Mouse (Mus musculus) forebrain, embryonic 16.5 days (tissue): ENCODE measurements around the gene Agfg2. TPM values are rescaled to one million over a fixed set of nuclear protein-coding genes. Genes with fewer than 3 reads are reported as not detected.

ENCODE experiments used
- ATAC-seq: fragments of 200-750 bp; cut with Nextera tagmentation; 2 replicates; pipeline ENCODE4 v1.8.0; 2017; ENCODE audit warnings: mild to moderate bottlenecking, moderate library complexity
- H3K27ac ChIP-seq: fragments of 300-500 bp; sonication (generic); 2 replicates; pipeline ENCODE4 v1.5.1; 2014; ENCODE audit warnings: low read length, control low read depth
- H3K27me3 ChIP-seq: fragments of 300-500 bp; sonication (generic); replicated peaks from 2 replicates; pipeline ENCODE4 v1.6.1; 2014; ENCODE audit warnings: low read length; ENCODE audit not compliant: control insufficient read depth, insufficient read depth
- H3K36me3 ChIP-seq: fragments of 300-500 bp; sonication (generic); 2 replicates; pipeline ENCODE4 v1.6.1; 2014; ENCODE audit not compliant: control insufficient read depth, insufficient read depth
- H3K4me1 ChIP-seq: fragments of 300-500 bp; sonication (generic); replicated peaks from 2 replicates; pipeline ENCODE4 v1.6.1; 2014; ENCODE audit warnings: low read length; ENCODE audit not compliant: control insufficient read depth, insufficient read depth
- H3K4me2 ChIP-seq: fragments of 300-500 bp; sonication (generic); 2 replicates; pipeline ENCODE4 v1.6.1; 2014; ENCODE audit warnings: mild to moderate bottlenecking, low read length, control low read depth
- H3K4me3 ChIP-seq: fragments of 300-500 bp; sonication (generic); replicated peaks from 2 replicates; pipeline ENCODE4 v1.5.1; 2014; ENCODE audit warnings: mild to moderate bottlenecking, low read length, control low read depth
- H3K9ac ChIP-seq: fragments of 300-500 bp; sonication (generic); replicated peaks from 2 replicates; pipeline ENCODE4 v1.6.1; 2014; ENCODE audit warnings: low read depth, low read length, control low read depth
- H3K9me3 ChIP-seq: fragments of 300-500 bp; sonication (generic); 2 replicates; pipeline ENCODE4 v1.6.1; 2016; ENCODE audit warnings: low read length; ENCODE audit not compliant: control insufficient read depth
- WGBS: fragments of 180-500 bp; shearing (Covaris S2); extraction: QIAGEN DNeasy Blood & Tissue Kit; methylation state at CpG from one replicate; pipeline ENCODE4 v1.1.7; 2014; 5-methylcytosine and 5-hydroxymethylcytosine counted together
- polyA plus RNA-seq: library from polyadenylated mRNA; unstranded; fragments of >200 nt; fragmentation: Nextera tagmentation; extraction: Ambion mirVana; gene quantifications from 2 replicates; pipeline ENCODE4 v1.2.1, GENCODE M21; 2015

The Agfg2 gene
- polyA plus RNA-seq, 1 experiment from 2014 or later, result 21.2 TPM

DNA sequence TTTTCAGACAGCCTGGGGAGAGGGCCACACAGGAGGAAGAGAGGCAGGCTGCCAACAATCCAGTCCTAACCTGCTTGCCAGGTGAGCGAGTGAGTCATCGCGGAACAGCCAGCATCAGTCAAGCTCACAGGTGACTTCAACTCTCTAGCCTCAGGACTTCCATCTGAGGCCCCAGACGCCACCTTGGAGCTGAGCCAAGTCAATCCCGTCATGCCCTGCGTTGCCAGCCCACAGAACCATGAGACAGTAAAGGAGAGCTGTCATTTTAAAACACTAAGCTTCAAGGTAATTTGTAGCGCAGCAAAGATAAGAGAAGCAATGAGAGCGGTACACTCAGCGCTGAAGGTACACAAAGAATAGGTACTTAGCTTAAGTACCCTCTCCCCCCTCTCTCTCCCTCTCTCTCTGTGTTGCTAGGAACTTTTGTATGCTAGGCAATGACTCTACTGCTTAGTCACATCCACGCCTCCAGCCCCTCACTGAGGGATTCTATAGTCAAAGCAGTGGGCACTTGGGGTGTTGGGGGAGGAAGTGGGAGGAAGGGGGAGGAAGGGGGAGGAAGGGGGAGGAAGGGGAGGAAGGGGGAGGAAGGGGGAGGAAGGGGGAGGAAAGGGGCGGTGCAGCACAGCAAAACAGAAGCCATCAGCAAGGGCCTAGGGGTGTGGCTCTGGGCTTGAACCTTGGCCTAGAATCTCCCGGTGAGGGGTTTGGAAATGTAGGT is 22.5 kb upstream of the Agfg2 start:
- peak; percentile 8; the same call in 1 of the 2 replicates for ATAC-seq
- Histone ChIP-seq H3K9me3 (no peaks in the 10 kb centered on the region), H3K36me3 (no peaks in the 10 kb centered on the region), H3K9ac (no peak overlapping the region), H3K27me3 (no peaks in the 10 kb centered on the region), H3K4me2 (peak overlapping the region; percentile 6; the same call in 1 of the 2 replicates), H3K4me1 (peaks cover 6% of the 10 kb centered on the region; the same call in 1 of the 2 replicates), H3K4me3 (no peak overlapping the region), H3K27ac (no peak overlapping the region)
- WGBS, result 39% methylated on average over 12 of the region's 12 CpGs

DNA sequence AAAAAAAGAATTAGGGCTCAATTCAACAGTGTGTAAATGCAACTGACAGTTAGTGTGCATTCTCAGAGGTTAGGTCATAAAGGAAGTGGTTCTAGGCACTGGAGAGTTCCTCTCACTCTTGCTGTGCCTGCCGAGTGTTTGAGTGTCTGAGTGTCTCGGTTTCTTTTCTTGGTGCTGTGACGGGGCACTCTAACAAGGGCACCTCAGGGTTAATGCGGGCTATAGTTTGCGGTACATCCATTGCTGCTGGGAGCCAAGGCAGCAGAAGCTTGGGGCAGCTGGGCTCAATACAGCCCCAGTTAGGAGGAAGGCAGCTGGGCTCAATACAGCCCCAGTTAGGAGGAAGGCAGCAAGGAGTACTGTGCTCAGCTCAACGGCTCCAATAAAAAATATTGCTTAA is 20.7 kb upstream of the Agfg2 start:
- H3K36me3 ChIP-seq, result no peaks in the 10 kb centered on the region
- no peak for ATAC-seq
- no peak overlapping the region for H3K9ac ChIP-seq
- H3K4me1 ChIP-seq, result peaks cover 6% of the 10 kb centered on the region; the same call in 1 of the 2 replicates
- H3K4me2 ChIP-seq, result no peak overlapping the region
- H3K27me3 ChIP-seq, result no peaks in the 10 kb centered on the region
- no peaks in the 10 kb centered on the region for H3K9me3 ChIP-seq
- no peak overlapping the region for H3K4me3 ChIP-seq
- no peak overlapping the region for H3K27ac ChIP-seq
- WGBS, result 50% methylated on average over 6 of the region's 6 CpGs

DNA sequence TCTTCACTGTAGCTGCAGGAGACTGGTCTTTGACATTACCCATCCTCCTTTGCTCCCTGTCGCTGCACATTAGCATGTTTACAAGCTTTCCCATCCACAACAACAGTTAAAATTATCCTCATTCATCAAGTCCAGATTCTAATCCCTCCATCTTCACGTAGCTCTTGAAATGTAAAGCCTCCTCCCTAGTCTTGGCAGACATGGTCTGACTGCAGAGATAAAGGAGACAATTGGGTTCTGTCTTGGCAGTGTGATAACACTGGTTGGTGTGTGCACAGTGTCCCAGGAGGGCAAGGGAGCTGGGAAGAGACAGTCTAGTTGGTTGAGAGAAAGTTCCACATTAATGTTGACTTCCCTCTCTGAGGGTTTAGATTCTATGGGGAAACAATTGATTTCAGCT is 15.3 kb upstream of the Agfg2 start:
- no peaks in the 10 kb centered on the region for H3K9me3 ChIP-seq
- H3K36me3 ChIP-seq, result no peaks in the 10 kb centered on the region
- H3K27me3 ChIP-seq, result no peaks in the 10 kb centered on the region
- WGBS, result 59% methylated on average over 2 of the region's 2 CpGs
- H3K4me3 ChIP-seq, result no peak overlapping the region
- H3K4me2 ChIP-seq, result no peak overlapping the region
- H3K4me1 ChIP-seq, result no peaks in the 10 kb centered on the region
- H3K27ac ChIP-seq, result no peak overlapping the region
- ATAC-seq, result no peak
- H3K9ac ChIP-seq, result no peak overlapping the region

DNA sequence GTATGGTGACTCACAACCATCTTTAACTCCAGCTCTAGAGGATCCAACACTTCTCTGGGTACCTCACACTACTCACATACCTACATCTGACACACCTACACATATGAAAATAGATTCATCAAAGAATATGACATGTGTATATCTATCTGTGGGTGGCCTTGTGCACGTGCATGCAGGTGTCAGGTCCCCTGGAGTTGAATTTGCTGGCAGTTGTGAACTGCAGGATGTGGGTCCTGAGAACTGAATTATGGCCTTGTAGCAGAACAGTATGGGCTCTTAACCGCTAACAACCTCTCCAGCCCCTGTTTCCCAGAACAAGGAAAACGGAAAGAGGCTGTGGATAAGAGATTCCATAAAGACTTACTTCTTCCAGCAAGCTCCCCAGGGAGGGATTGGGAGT is 14.6 kb upstream of the Agfg2 start:
- ATAC-seq, result no peak
- WGBS, result 78% methylated on average over 3 of the region's 3 CpGs
- Histone ChIP-seq H3K9ac (no peak overlapping the region), H3K27ac (no peak overlapping the region), H3K27me3 (no peaks in the 10 kb centered on the region), H3K36me3 (no peaks in the 10 kb centered on the region), H3K4me3 (no peak overlapping the region), H3K9me3 (no peaks in the 10 kb centered on the region), H3K4me1 (no peaks in the 10 kb centered on the region), H3K4me2 (no peak overlapping the region)

DNA sequence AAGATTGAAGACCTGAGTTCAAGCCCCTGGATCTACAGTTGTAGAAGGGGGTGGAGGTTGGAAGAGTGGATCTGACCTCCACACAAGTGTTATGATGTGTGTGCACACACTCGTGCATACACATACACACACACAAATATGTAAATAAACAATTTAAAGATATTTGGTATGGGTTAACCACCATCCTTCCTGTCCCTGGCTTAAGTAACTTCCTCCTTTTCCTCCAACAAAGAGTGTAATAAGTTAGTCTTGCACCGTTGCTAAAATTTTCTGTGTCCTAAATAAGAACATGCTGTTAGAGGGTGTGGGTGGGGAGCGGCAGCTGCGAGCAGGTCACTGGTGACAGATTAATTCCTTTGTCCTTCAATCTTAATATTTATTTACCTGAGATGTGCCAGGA is 11.4 kb upstream of the Agfg2 start:
- no peaks in the 10 kb centered on the region for H3K27me3 ChIP-seq
- no peaks in the 10 kb centered on the region for H3K4me1 ChIP-seq
- H3K4me2 ChIP-seq, result no peak overlapping the region
- H3K4me3 ChIP-seq, result no peak overlapping the region
- H3K36me3 ChIP-seq, result no peaks in the 10 kb centered on the region
- 86% methylated on average over 4 of the region's 4 CpGs for WGBS
- H3K27ac ChIP-seq, result no peak overlapping the region
- H3K9ac ChIP-seq, result no peak overlapping the region
- H3K9me3 ChIP-seq, result no peaks in the 10 kb centered on the region
- ATAC-seq, result no peak

DNA sequence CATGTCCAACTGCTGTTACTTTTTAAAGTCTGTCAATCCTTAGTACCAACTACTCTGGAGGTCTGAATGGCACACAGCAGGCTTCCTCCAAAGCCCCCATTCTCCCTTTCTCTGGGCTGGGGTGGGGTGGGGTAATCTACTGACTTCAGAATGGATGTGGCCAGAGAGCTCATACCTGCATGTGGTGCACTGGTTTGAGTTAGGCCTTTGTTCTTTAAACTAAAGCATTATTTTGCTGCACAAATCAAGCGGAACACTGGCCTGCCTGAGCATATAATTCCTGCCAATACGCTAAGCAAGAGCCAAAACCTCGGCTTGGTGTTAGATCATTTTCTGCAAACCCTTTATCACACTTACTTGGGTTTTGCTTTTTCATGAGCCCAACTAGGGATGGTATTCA is 10.3 kb upstream of the Agfg2 start:
- H3K4me1 ChIP-seq, result no peaks in the 10 kb centered on the region
- no peak for ATAC-seq
- no peak overlapping the region for H3K4me2 ChIP-seq
- no peak overlapping the region for H3K27ac ChIP-seq
- H3K27me3 ChIP-seq, result no peaks in the 10 kb centered on the region
- H3K36me3 ChIP-seq, result no peaks in the 10 kb centered on the region
- no peak overlapping the region for H3K9ac ChIP-seq
- no peak overlapping the region for H3K4me3 ChIP-seq
- no peaks in the 10 kb centered on the region for H3K9me3 ChIP-seq
- 7% methylated on average over 3 of the region's 3 CpGs for WGBS

DNA sequence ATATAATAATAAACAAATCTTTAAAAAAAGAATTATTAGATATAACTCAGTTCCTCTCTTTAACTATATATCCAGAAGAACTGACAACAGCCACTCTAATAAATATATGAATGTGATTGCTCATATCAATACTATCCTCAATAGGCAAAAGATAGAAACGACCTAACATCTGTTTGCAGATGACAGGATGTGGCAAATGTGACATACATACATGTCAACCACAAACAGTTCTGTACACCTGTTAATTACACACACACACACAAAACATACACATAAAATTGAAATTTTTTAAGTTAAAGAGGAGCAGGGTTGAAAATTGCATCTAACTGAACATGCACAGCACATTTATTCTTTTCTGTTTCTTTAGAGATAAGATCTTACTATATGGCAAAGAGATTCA is 7.4 kb upstream of the Agfg2 start:
- no peak overlapping the region for H3K4me2 ChIP-seq
- no peaks in the 10 kb centered on the region for H3K9me3 ChIP-seq
- 71% methylated on average over 1 of the region's 1 CpGs for WGBS
- no peaks in the 10 kb centered on the region for H3K36me3 ChIP-seq
- ATAC-seq, result no peak
- no peaks in the 10 kb centered on the region for H3K4me1 ChIP-seq
- no peak overlapping the region for H3K27ac ChIP-seq
- no peak overlapping the region for H3K9ac ChIP-seq
- no peak overlapping the region for H3K4me3 ChIP-seq
- no peaks in the 10 kb centered on the region for H3K27me3 ChIP-seq

DNA sequence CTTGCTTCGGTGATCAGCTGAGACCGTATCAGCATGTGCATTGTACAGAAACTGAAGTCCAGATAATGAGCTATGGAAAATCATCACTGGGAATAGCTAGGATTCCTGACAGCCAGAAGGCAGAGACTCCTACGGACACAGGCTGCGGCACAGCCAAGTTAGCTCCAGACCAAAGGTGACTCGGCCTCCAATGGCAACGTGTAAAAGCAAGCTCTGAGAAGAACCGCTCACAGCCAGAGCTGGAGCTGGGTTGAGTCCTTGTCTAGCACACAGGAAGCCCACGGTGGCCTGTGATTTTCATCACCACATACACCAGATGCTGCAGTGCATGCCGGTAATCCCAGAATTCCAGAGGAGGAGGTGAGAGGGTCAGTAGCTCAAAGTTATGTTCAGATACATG is 6.0 kb upstream of the Agfg2 start:
- H3K27me3 ChIP-seq, result no peaks in the 10 kb centered on the region
- H3K27ac ChIP-seq, result no peak overlapping the region
- WGBS, result 74% methylated on average over 9 of the region's 9 CpGs
- H3K4me3 ChIP-seq, result no peak overlapping the region
- no peaks in the 10 kb centered on the region for H3K9me3 ChIP-seq
- no peaks in the 10 kb centered on the region for H3K4me1 ChIP-seq
- no peaks in the 10 kb centered on the region for H3K36me3 ChIP-seq
- H3K4me2 ChIP-seq, result no peak overlapping the region
- ATAC-seq, result no peak
- H3K9ac ChIP-seq, result no peak overlapping the region

DNA sequence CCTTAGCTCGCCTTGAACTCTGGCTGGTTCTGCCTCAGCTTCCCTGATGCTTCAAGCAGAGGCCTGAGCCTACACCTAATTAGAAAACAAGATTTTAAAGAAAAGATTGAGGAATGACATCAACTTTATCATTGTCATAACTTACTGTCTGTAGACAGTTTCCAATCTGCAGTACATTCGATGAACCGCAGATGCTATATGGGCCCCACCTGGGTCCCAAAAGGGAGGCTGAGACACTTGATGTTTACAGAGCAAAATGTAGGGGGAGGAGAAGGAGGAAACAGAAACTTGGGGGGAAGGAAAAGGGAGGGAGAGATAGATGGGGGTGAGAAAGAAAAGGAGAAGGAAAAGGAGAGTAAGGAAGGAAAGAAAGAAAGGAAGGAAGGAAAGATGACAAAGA is 5.4 kb upstream of the Agfg2 start:
- no peak for ATAC-seq
- no peak overlapping the region for H3K4me3 ChIP-seq
- H3K4me2 ChIP-seq, result no peak overlapping the region
- no peak overlapping the region for H3K27ac ChIP-seq
- no peaks in the 10 kb centered on the region for H3K36me3 ChIP-seq
- no peak overlapping the region for H3K9ac ChIP-seq
- H3K4me1 ChIP-seq, result 0 out of 2 replicates have a peak, but pooled peaks cover 2% of the 10 kb centered on the region
- H3K9me3 ChIP-seq, result no peaks in the 10 kb centered on the region
- WGBS, result 89% methylated on average over 3 of the region's 3 CpGs
- no peaks in the 10 kb centered on the region for H3K27me3 ChIP-seq
